Mouse (Mus musculus): ENCODE results near the gene Peg12. TPM values are rescaled to one million over a fixed set of nuclear protein-coding genes. Genes with fewer than 3 reads are reported as not detected.
A peak's percentile ranks its signal among the peaks of the same experiment; 100 is the strongest.

Gene Peg12
- 18.1 and 21.4 TPM in 2 replicates for polyA plus RNA-seq (2015; fragmentation: Nextera tagmentation; extraction: Ambion mirVana)

DNA sequence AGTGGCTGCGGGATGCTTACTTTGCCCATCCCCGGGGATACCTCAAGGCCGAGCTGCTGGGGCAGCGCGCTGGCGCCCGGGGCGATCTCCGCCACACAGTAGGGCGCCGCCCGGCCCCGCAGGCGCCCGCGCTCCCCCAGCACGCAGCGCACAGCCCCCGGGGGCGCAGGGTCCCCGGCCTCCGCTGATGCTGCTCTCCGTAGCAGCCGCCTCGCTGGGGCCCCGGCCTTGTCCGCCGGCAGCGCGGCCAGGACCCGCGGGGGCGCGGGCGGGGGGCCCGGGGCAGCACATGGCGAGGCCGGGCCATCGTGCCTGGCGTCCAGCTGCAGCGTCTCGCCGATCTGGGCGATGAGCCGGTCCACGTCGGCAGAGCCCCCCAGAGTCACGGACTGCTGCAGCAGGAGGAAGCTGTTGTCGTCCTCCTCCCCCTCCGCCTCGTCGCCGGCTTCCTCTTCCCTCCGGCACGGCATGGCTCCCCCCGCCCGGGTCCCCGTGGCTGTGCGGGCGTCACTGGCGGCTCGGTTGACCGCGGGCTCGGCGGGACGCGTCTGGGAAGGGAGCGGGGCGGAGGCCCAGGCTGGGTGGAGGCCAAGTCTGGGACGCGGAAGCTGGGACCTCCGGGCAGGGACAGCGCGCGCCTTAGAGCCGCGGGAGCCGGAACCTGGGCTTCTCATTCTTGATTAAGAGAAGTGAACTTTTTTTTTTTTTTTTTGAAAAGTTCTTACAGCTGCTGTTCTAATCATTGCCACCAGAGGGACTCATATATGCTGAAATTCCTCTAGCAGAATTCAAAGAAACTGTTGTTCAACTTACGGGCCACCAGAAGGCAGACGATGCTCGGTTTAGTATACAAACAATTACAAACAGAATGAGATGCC is at the start of gene Peg12:
TSS of gene Peg12 (minus strand) at position 633 of the 878 bp plus-strand sequence.
- peak; percentile 91 for ATAC-seq
- Histone ChIP-seq H3K36me3 (no peaks in the 10 kb centered on the region), H3K4me3 (replicated peaks) (peak within 1 kb of the TSS; percentile 59), H3K4me1 (replicated peaks) (no peaks in the 10 kb centered on the region), H3K27ac (peak within 1 kb of the TSS; percentile 89), H3K9me3 (no peaks in the 10 kb centered on the region), H3K27me3 (replicated peaks) (no peaks in the 10 kb centered on the region), H3K4me2 (replicated peaks) (peak within 1 kb of the TSS; percentile 68), H3K9ac (peak within 1 kb of the TSS; percentile 64)
- WGBS = 13% methylated on average over 66 of the region's 82 CpGs

GRCm38 (mm10) chr7:62486139-62486538 is 21.8 kb upstream of the Peg12 start:
- Histone ChIP-seq H3K27ac (no peak overlapping the region), H3K27me3 (replicated peaks) (no peaks in the 10 kb centered on the region), H3K9me3 (no peaks in the 10 kb centered on the region), H3K36me3 (no peaks in the 10 kb centered on the region), H3K4me1 (replicated peaks) (no peaks in the 10 kb centered on the region), H3K4me2 (replicated peaks) (no peak overlapping the region), H3K4me3 (replicated peaks) (no peak overlapping the region), H3K9ac (no peak overlapping the region)
- WGBS = 28% methylated on average over 2 of the region's 2 CpGs
- no peak for ATAC-seq

GRCm38 (mm10) chr7:62463007-62463877 is 1.1 kb downstream of the Peg12 start:
- peak overlapping the region; percentile 64 for H3K9ac ChIP-seq
- H3K27me3 ChIP-seq (replicated peaks) = no peaks in the 10 kb centered on the region
- H3K4me1 ChIP-seq (replicated peaks) = no peaks in the 10 kb centered on the region
- peak overlapping the region; percentile 68 for H3K4me2 ChIP-seq (replicated peaks)
- no peaks in the 10 kb centered on the region for H3K9me3 ChIP-seq
- peak; percentile 39 for ATAC-seq
- WGBS = 25% methylated on average over 55 of the region's 55 CpGs
- H3K4me3 ChIP-seq (replicated peaks) = peak overlapping the region; percentile 59
- no peaks in the 10 kb centered on the region for H3K36me3 ChIP-seq
- peak overlapping the region; percentile 89 for H3K27ac ChIP-seq

DNA sequence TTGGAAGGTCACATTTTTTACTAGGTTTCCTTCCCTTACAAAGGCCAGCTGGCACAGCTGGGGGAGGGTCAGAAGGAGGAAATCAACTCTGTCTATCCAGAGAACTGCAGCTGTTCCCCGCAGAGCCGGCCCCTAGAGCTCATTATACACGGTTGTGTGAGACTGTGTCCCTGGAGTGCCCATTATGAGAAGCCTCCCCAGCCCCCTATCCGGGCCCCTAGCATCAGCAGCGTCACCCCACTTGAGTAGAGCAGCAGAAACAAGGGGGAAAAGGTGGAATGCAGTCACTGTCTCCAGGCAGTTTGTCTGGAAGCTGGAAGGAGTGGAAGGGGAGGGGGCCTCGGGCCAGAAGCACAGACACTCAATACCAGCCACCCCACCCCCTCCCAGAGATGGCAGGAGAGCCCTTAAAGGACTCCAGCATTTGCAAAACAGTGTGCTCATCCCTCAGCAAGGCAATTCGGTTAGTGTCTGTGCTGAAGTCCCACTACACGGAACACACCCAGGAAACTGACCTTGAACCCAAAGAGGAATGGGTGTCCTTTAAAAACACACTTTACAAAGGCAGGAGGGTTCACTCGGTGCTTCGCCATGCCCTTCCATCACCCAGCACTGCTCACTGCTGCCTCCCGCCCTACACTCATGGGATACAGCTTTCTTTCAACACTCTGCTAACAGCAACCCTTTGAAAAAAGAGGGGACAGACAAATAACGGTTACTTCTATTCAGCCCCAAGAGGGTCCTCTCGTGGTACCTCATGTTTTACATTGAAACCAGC is 1.9 kb downstream of the Peg12 start:
- WGBS = 27% methylated on average over 13 of the region's 13 CpGs
- peak overlapping the region; percentile 14; the same call in 1 of the 2 replicates for H3K9ac ChIP-seq
- H3K36me3 ChIP-seq = no peaks in the 10 kb centered on the region
- H3K4me3 ChIP-seq (replicated peaks) = peak overlapping the region; percentile 59
- H3K27me3 ChIP-seq (replicated peaks) = no peaks in the 10 kb centered on the region
- peak; percentile 65; the same call in 1 of the 2 replicates for ATAC-seq
- peak overlapping the region; percentile 23; the same call in 1 of the 2 replicates for H3K27ac ChIP-seq
- no peaks in the 10 kb centered on the region for H3K4me1 ChIP-seq (replicated peaks)
- H3K4me2 ChIP-seq (replicated peaks) = peak overlapping the region; percentile 68
- H3K9me3 ChIP-seq = no peaks in the 10 kb centered on the region

- Histone ChIP-seq H3K27me3 (replicated peaks) (no peaks in the 10 kb centered on the region), H3K4me2 (replicated peaks) (no peak overlapping the region), H3K4me1 (replicated peaks) (no peaks in the 10 kb centered on the region), H3K9ac (no peak overlapping the region), H3K27ac (no peak overlapping the region), H3K36me3 (no peaks in the 10 kb centered on the region), H3K4me3 (replicated peaks) (no peak overlapping the region), H3K9me3 (no peaks in the 10 kb centered on the region)
- no peak for ATAC-seq
- 28% methylated on average over 2 of the region's 2 CpGs for WGBS
Observed at GRCm38 (mm10) chr7:62452353-62452752, 12.0 kb downstream of the Peg12 start.

DNA sequence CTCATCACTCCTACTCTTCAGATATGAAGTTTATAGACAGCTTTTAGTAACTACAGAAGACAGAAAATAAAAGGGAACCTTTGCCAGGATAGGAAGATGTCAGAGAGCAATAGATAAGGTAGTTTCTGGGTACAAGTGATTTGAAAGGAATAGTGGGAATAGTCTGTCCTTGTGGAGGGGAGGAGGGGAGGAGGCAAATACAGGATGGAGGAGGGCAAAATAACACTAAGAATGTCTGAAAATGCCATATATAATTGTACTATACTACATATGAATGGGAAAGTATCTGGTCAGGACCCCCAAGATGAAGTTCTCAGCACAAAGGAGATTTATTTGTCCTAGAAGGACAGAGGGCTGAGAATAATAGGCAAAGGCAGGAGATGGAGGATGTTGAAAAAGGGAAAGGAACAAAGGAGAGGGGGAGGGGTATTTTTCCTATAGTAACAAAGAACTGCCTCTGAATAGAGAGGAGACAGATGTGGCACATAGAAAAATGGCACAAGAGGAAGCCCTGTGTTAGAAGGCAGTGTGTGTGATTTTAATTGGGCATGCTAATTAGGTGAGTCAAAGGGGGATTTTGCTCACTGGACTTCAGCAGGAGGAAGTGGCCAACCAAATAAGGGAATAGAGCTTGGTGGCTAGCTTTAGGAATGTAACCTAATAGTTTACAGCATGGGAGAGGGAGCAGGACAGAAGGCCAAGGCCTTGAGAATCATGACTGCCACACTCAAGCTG is 18.7 kb downstream of the Peg12 start:
- Histone ChIP-seq H3K4me1 (replicated peaks) (no peaks in the 10 kb centered on the region), H3K9me3 (no peaks in the 10 kb centered on the region), H3K27ac (no peak overlapping the region), H3K4me3 (replicated peaks) (no peak overlapping the region), H3K27me3 (replicated peaks) (no peaks in the 10 kb centered on the region), H3K9ac (no peak overlapping the region), H3K4me2 (replicated peaks) (no peak overlapping the region), H3K36me3 (no peaks in the 10 kb centered on the region)
- ATAC-seq = no peak

DNA sequence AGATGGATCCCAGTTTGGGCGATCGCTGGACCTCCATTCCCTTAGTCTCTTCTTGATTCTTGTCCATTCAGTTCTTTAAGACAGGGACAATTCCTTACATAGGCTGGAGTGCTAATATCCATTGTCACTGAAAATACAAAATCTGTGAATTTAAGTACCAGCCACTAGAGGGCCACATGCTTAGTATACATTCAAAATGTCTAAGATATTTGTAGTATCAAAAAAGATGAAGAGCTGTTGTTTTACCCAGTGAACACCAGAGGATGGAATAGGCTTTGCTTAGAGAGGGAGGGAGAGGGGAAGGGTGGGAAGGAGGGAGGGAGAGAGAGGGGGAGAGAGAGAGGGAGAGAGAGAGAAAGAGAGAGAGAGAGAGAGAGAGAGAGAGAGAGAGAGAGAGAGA is 27.9 kb downstream of the Peg12 start:
- no peak for ATAC-seq
- WGBS = 48% methylated on average over 2 of the region's 2 CpGs
- Histone ChIP-seq H3K4me3 (replicated peaks) (no peak overlapping the region), H3K9me3 (no peaks in the 10 kb centered on the region), H3K4me1 (replicated peaks) (no peaks in the 10 kb centered on the region), H3K27ac (no peak overlapping the region), H3K4me2 (replicated peaks) (no peak overlapping the region), H3K9ac (no peak overlapping the region), H3K36me3 (no peaks in the 10 kb centered on the region), H3K27me3 (replicated peaks) (no peaks in the 10 kb centered on the region)

DNA sequence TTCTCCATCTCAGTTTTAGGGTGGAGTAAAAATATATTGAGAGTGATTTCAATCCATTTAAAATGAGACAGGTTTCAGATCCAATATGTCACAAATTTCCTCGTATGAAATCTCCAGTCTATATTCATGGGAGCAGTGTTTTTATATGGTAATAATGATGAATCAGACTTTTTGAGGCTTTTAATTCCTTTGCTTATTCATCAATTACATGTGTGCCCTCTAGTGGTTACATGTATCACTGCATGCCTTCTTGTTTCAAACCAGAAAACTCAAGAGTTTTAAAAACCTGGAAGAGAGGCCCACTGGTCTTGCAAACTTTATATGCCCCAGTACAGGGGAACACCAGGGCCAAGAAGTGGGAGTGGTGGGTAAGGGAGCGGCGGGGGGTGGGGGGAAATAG is 31.1 kb downstream of the Peg12 start:
- Histone ChIP-seq H3K36me3 (no peaks in the 10 kb centered on the region), H3K4me1 (replicated peaks) (no peaks in the 10 kb centered on the region), H3K9ac (no peak overlapping the region), H3K4me2 (replicated peaks) (no peak overlapping the region), H3K9me3 (no peaks in the 10 kb centered on the region), H3K4me3 (replicated peaks) (no peak overlapping the region), H3K27me3 (replicated peaks) (no peaks in the 10 kb centered on the region), H3K27ac (no peak overlapping the region)
- no peak for ATAC-seq
- WGBS = 35% methylated on average over 3 of the region's 3 CpGs

GRCm38 (mm10) chr7:62428337-62428736 is 36.0 kb downstream of the Peg12 start:
- Histone ChIP-seq H3K4me2 (replicated peaks) (no peak overlapping the region), H3K4me1 (replicated peaks) (no peaks in the 10 kb centered on the region), H3K27ac (no peak overlapping the region), H3K27me3 (replicated peaks) (no peaks in the 10 kb centered on the region), H3K36me3 (no peaks in the 10 kb centered on the region), H3K9ac (no peak overlapping the region), H3K4me3 (replicated peaks) (no peak overlapping the region), H3K9me3 (no peaks in the 10 kb centered on the region)
- ATAC-seq = no peak
- WGBS = 24% methylated on average over 8 of the region's 8 CpGs

DNA sequence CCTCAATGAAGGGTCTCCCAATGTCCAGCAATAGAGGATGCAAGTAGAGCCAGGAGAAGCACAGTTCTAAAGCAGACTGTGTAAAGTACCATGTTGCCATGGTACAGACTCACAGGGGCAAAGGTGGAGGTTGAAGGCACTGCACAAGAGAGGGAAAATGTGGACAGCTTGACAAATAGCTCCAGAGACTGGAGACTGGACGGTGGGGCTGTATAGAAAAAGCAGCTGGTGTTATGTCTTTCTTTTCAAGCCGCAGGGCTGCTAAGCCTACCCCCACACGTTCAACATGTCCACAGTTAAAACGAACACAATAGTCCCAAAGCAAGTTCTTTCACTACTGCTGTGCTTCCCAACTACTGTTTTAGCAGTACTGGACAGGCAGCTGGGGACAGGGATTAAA is 41.1 kb downstream of the Peg12 start:
- H3K9ac ChIP-seq = no peak overlapping the region
- H3K4me2 ChIP-seq (replicated peaks) = no peak overlapping the region
- no peak overlapping the region for H3K27ac ChIP-seq
- H3K4me1 ChIP-seq (replicated peaks) = 0 out of 2 replicates have a peak, but pooled peaks cover 3% of the 10 kb centered on the region
- no peaks in the 10 kb centered on the region for H3K9me3 ChIP-seq
- no peak overlapping the region for H3K4me3 ChIP-seq (replicated peaks)
- no peaks in the 10 kb centered on the region for H3K36me3 ChIP-seq
- H3K27me3 ChIP-seq (replicated peaks) = no peaks in the 10 kb centered on the region
- no peak for ATAC-seq
- WGBS = 57% methylated on average over 4 of the region's 4 CpGs

DNA sequence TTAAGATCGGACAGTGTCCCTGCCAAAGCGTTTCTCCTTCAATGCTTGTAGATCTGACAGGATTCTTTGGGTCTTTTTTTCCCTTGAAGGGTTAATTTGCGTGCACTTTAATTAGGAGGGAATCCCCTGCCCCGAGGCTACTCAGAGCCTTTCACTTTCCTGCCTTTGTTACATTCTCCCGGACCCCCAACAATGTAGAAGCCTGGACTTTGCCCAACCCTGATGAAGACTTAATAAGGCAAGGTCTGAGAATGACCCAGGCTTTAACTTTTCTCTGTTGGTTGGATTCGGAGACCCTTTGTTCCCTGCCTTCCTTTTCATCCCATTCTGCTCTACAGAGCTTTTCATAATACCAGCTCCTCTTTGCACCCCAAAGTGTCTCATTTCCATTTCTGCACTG is 43.7 kb downstream of the Peg12 start:
- H3K4me1 ChIP-seq (replicated peaks) = 0 out of 2 replicates have a peak, but pooled peaks cover 3% of the 10 kb centered on the region
- H3K9ac ChIP-seq = no peak overlapping the region
- no peaks in the 10 kb centered on the region for H3K9me3 ChIP-seq
- ATAC-seq = no peak
- no peak overlapping the region; the same call in 1 of the 2 replicates for H3K4me3 ChIP-seq (replicated peaks)
- H3K27ac ChIP-seq = no peak overlapping the region
- WGBS = 67% methylated on average over 6 of the region's 6 CpGs
- no peaks in the 10 kb centered on the region for H3K36me3 ChIP-seq
- H3K4me2 ChIP-seq (replicated peaks) = peak overlapping the region; percentile 73; the same call in 1 of the 2 replicates
- H3K27me3 ChIP-seq (replicated peaks) = no peaks in the 10 kb centered on the region
